Mouse (Mus musculus) lung, adult 2 months (tissue): ENCODE measurements around the gene Fam81a.

Experiments
- CTCF ChIP-seq: fragments of 200-500 bp; IDR thresholded peaks from 2 replicates; pipeline ENCODE4 v1.5.1; 2011; ENCODE audit warnings: mild to moderate bottlenecking, low read length, control low read depth; ENCODE audit not compliant: insufficient read depth
- POLR2A ChIP-seq: fragments of 200-500 bp; IDR thresholded peaks from 2 replicates; pipeline ENCODE4 v1.6.1; 2011; ENCODE audit warnings: low read depth, mild to moderate bottlenecking, control low read depth, low read length, borderline replicate concordance; ENCODE audit errors: extremely low read depth

- TF ChIP-seq POLR2A (no peak), CTCF (no peak)
These were observed 36.8 kb downstream of the Fam81a start for GRCm38 (mm10) chr9:70105573-70105972.
